In genomic region chr9:120697749-120698148, GRCm38 (mm10) we compare ENCODE assay signal across 20 mouse cellular contexts.
A peak's percentile ranks its signal among the peaks of the same experiment; 100 is the strongest.
DNase-seq lines count a peak whose midpoint lies in the region; ATAC-seq and TF ChIP-seq lines count a peak whose summit lies in the region.
"Had no signal": no experiment of that assay in that cellular context is flagged by ENCODE, and none has a peak within 500 bp of the region (broad histone marks: within the 10 kb centered on the region; RNA-seq: fewer than 3 reads in every experiment).

No protein-coding gene starts in this region.

- H3K4me3 ChIP-seq in hindbrain, embryonic 15.5 days = no peak overlapping the region
- H3K4me3 ChIP-seq in hindbrain, embryonic 14.5 days (replicated peaks; ENCODE audit: low read length) = no peak overlapping the region
- H3K4me3 ChIP-seq in liver, embryonic 12.5 days = no peak overlapping the region
- no peak overlapping the region for H3K4me3 ChIP-seq in intestine, postnatal 0 days (ENCODE audit: low read depth, low read length)
- H3K4me3 ChIP-seq: heart, adult 2 months; heart, embryonic 15.5 days; layer of hippocampus, adult 2 months; megakaryocyte, embryonic 14.5 days had no signal

- no peaks in the 10 kb centered on the region for H3K36me3 ChIP-seq in hindbrain, embryonic 15.5 days
- no peaks in the 10 kb centered on the region for H3K36me3 ChIP-seq in hindbrain, embryonic 14.5 days (replicated peaks; ENCODE audit: control insufficient read depth, insufficient read depth)
- H3K36me3 ChIP-seq in liver, embryonic 12.5 days = no peaks in the 10 kb centered on the region
- no peaks in the 10 kb centered on the region for H3K36me3 ChIP-seq in intestine, postnatal 0 days (ENCODE audit: control insufficient read depth, insufficient read depth)
- H3K36me3 ChIP-seq: heart, embryonic 15.5 days had no signal

- no peak for DNase-seq in hindbrain, embryonic 14.5 days (ENCODE audit: low spot score)
- DNase-seq in brain, adult 2 months (ENCODE audit: low read depth, low spot score) = peak; percentile 97
- DNase-seq in cerebellum, adult 11-12 months = peak; percentile 97
- peak; percentile 88 to 95 for DNase-seq in cerebellum, postnatal 14 days
- no peak for DNase-seq in thymus, postnatal 14 days
- DNase-seq: adrenal gland, postnatal 36 days; B cell, adult 2 months; heart, adult 2 months; kidney, adult 2 months; kidney, postnatal 14 days; layer of hippocampus, postnatal 36 days; lung, adult 2 months; thymus, postnatal 36 days had no signal

- ATAC-seq in hindbrain, embryonic 15.5 days (ENCODE audit: low FRiP score, low read depth) = peak; percentile 54; the same call in 1 of the 2 replicates
- ATAC-seq in hindbrain, embryonic 14.5 days (ENCODE audit: low FRiP score) = no peak
- ATAC-seq in liver, embryonic 12.5 days = no peak
- no peak for ATAC-seq in intestine, postnatal 0 days
- ATAC-seq: forebrain, embryonic 16.5 days had no signal

- no peak overlapping the region for H3K4me2 ChIP-seq in hindbrain, embryonic 15.5 days
- H3K4me2 ChIP-seq in hindbrain, embryonic 14.5 days (replicated peaks) = no peak overlapping the region
- no peak overlapping the region for H3K4me2 ChIP-seq in liver, embryonic 12.5 days
- H3K4me2 ChIP-seq in intestine, postnatal 0 days (replicated peaks; ENCODE audit: low read depth) = no peak overlapping the region
- H3K4me2 ChIP-seq: heart, embryonic 15.5 days had no signal

- H3K27ac ChIP-seq in hindbrain, embryonic 15.5 days (replicated peaks) = no peak overlapping the region
- H3K27ac ChIP-seq in hindbrain, embryonic 14.5 days = no peak overlapping the region
- H3K27ac ChIP-seq in liver, embryonic 12.5 days = no peak overlapping the region
- H3K27ac ChIP-seq in intestine, postnatal 0 days (ENCODE audit: low read depth, low read length) = no peak overlapping the region
- H3K27ac ChIP-seq: heart, adult 2 months; heart, embryonic 15.5 days; layer of hippocampus, adult 2 months had no signal

- WGBS in hindbrain, embryonic 15.5 days = 67% methylated on average over 7 of the region's 7 CpGs
- WGBS in hindbrain, embryonic 14.5 days = 70% methylated on average over 7 of the region's 7 CpGs
- WGBS in liver, embryonic 12.5 days (ENCODE audit: insufficient replicate concordance) = 75% methylated on average over 7 of the region's 7 CpGs
- 91% methylated on average over 7 of the region's 7 CpGs for WGBS in intestine, postnatal 0 days

- H3K9ac ChIP-seq in hindbrain, embryonic 15.5 days = no peak overlapping the region
- H3K9ac ChIP-seq in hindbrain, embryonic 14.5 days = no peak overlapping the region
- H3K9ac ChIP-seq in liver, embryonic 12.5 days = no peak overlapping the region
- no peak overlapping the region for H3K9ac ChIP-seq in intestine, postnatal 0 days (ENCODE audit: low read depth, low read length)
- H3K9ac ChIP-seq: heart, embryonic 15.5 days had no signal

- H3K4me1 ChIP-seq in hindbrain, embryonic 15.5 days (replicated peaks) = peaks cover 3% of the 10 kb centered on the region; the same call in 1 of the 2 replicates
- peaks cover 3% of the 10 kb centered on the region; the same call in 1 of the 2 replicates for H3K4me1 ChIP-seq in hindbrain, embryonic 14.5 days (replicated peaks; ENCODE audit: control insufficient read depth, insufficient read depth, low read length)
- no peaks in the 10 kb centered on the region for H3K4me1 ChIP-seq in liver, embryonic 12.5 days
- H3K4me1 ChIP-seq in intestine, postnatal 0 days (replicated peaks; ENCODE audit: control insufficient read depth, insufficient read depth, low read length) = no peaks in the 10 kb centered on the region
- H3K4me1 ChIP-seq: heart, embryonic 15.5 days had no signal

- no peaks in the 10 kb centered on the region for H3K27me3 ChIP-seq in hindbrain, embryonic 15.5 days
- no peaks in the 10 kb centered on the region for H3K27me3 ChIP-seq in hindbrain, embryonic 14.5 days (ENCODE audit: control insufficient read depth, insufficient read depth, low read length)
- H3K27me3 ChIP-seq in liver, embryonic 12.5 days (replicated peaks) = no peaks in the 10 kb centered on the region
- no peaks in the 10 kb centered on the region for H3K27me3 ChIP-seq in intestine, postnatal 0 days (replicated peaks; ENCODE audit: control insufficient read depth, insufficient read depth, low read length)

- H3K9me3 ChIP-seq in hindbrain, embryonic 15.5 days = no peaks in the 10 kb centered on the region
- no peaks in the 10 kb centered on the region for H3K9me3 ChIP-seq in hindbrain, embryonic 14.5 days (ENCODE audit: control insufficient read depth, low read length)
- no peaks in the 10 kb centered on the region for H3K9me3 ChIP-seq in liver, embryonic 12.5 days (replicated peaks)
- no peaks in the 10 kb centered on the region for H3K9me3 ChIP-seq in intestine, postnatal 0 days (ENCODE audit: control insufficient read depth)
- H3K9me3 ChIP-seq: heart, embryonic 15.5 days had no signal

- TF ChIP-seq CTCF in intestine, postnatal 0 days (IDR thresholded peaks at IDR 0.05; ENCODE audit: low read depth) = no peak

Comparison
In these comparisons a context has a peak if more than half of its experiments do, and no peak if none do; other contexts are left out.
1. DNase-seq: peak in brain, adult 2 months (single experiment), cerebellum, adult 11-12 months (single experiment) and cerebellum, postnatal 14 days (2 of 2); none in hindbrain, embryonic 14.5 days (single experiment) and thymus, postnatal 14 days (single experiment).